Mouse (Mus musculus): ENCODE data around the gene Olfr391-ps.

Gene Olfr391-ps

GRCm38 (mm10) chr11:73802952-73803351, at the start of gene Olfr391-ps:
Gene Olfr391-ps, minus strand, starts transcription at chr11:73803052.
- in situ Hi-C loops (cut with MboI; ENCODE audit: unreplicated experiment in 2 of 2), result no loop called here

- in situ Hi-C loops (cut with MboI; ENCODE audit: unreplicated experiment in 2 of 2), result no loop called here
These were observed 48.5 kb upstream of the Olfr391-ps start, which contains the start of gene Olfr393 for GRCm38 (mm10) chr11:73851354-73851753. Gene Olfr393, minus strand, starts transcription at chr11:73851454.

GRCm38 (mm10) chr11:73816949-73817348, 14.1 kb upstream of the Olfr391-ps start, which contains the start of gene Olfr392:
Gene Olfr392, minus strand, starts transcription at chr11:73817049.
- in situ Hi-C loops (cut with MboI; ENCODE audit: unreplicated experiment in 2 of 2), result no loop called here

GRCm38 (mm10) chr11:73782664-73783063, 20.2 kb downstream of the Olfr391-ps start, which contains the start of gene Olfr390:
Gene Olfr390, plus strand, starts transcription at chr11:73782964.
- in situ Hi-C loops (cut with MboI; ENCODE audit: unreplicated experiment in 2 of 2), result no loop called here

GRCm38 (mm10) chr11:73780613-73781012, 22.2 kb downstream of the Olfr391-ps start, which contains the start of gene Olfr389:
Gene Olfr389, minus strand, starts transcription at chr11:73780713.
- in situ Hi-C loops (cut with MboI; ENCODE audit: unreplicated experiment in 2 of 2), result no loop called here

GRCm38 (mm10) chr11:73759115-73759514, 43.7 kb downstream of the Olfr391-ps start:
- in situ Hi-C loops (cut with MboI; ENCODE audit: unreplicated experiment in 2 of 2), result no loop called here

All from v-Abl transformed pro-B cells (cell line).